Mouse (Mus musculus): ENCODE results near the gene Atxn7l3.

Atxn7l3 gene

GRCm38 (mm10) chr11:102241246-102241645 is 55.2 kb downstream of the Atxn7l3 start:
- 0 out of 2 replicates have a peak, but pooled peaks cover 4% of the 10 kb centered on the region for H3K9me3 ChIP-seq (ENCODE audit: low read length)
- no peak overlapping the region for H3K4me3 ChIP-seq (replicated peaks; ENCODE audit: low read length)
- H3K27me3 ChIP-seq (ENCODE audit: insufficient read depth, low read length): peaks cover 18% of the 10 kb centered on the region
- H3K4me1 ChIP-seq (replicated peaks; ENCODE audit: low read depth, low read length): peaks cover 33% of the 10 kb centered on the region
- TF ChIP-seq CTCF (conservative IDR thresholded peaks at IDR 0.05; ENCODE audit: low read length): no peak
- no peak for TF ChIP-seq POU5F1 (IDR thresholded peaks at IDR 0.05; ENCODE audit: borderline replicate concordance, low read length)
- TF ChIP-seq NANOG (IDR thresholded peaks at IDR 0.05; ENCODE audit: borderline replicate concordance, low read length): no peak
- H3K36me3 ChIP-seq (ENCODE audit: insufficient read depth, low read length): no peaks in the 10 kb centered on the region

DNA sequence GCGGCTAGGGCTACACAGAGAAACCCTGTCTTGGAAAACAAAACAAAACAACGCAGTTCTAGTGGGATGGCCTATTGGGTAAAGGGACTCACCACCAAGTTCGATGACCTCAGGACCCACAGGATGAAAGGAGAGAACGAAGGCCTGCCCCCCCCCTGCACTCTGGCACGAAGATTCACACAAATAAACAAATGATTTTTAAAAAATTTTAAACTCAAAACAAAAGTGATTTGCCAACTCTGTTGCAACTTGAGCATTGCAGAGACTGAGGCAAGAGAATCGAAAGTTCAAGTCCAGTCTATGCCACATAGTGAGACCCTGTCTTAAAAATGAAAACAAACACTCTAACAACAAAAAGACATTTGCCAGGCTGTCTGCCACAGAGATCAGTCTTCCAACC is 55.8 kb downstream of the Atxn7l3 start:
- Histone ChIP-seq H3K27me3 (ENCODE audit: insufficient read depth, low read length) (peaks cover 14% of the 10 kb centered on the region), H3K9me3 (ENCODE audit: low read length) (0 out of 2 replicates have a peak, but pooled peaks cover 4% of the 10 kb centered on the region), H3K4me1 (replicated peaks; ENCODE audit: low read depth, low read length) (peaks cover 27% of the 10 kb centered on the region), H3K4me3 (replicated peaks; ENCODE audit: low read length) (no peak overlapping the region), H3K36me3 (ENCODE audit: insufficient read depth, low read length) (no peaks in the 10 kb centered on the region)
- TF ChIP-seq NANOG (IDR thresholded peaks at IDR 0.05; ENCODE audit: borderline replicate concordance, low read length): no peak

All from E14TG2a.4 (cell line).